Mouse (Mus musculus) large intestine, adult 2 months (tissue): Measurements from ENCODE around the gene Osbpl6. TPM values are rescaled to one million over a fixed set of nuclear protein-coding genes. Genes with fewer than 3 reads are reported as not detected.

Experiments
- DNase-seq: peaks from one replicate; pipeline ENCODE4 v3.0.0-alpha.2; 2012; ENCODE audit warnings: low read depth, low spot score
- WGBS: fragments of 180-500 bp; shearing (Covaris S2); methylation state at CpG from one replicate; pipeline ENCODE4 v1.1.7; 2018; 5-methylcytosine and 5-hydroxymethylcytosine counted together
- polyA plus RNA-seq: library from polyadenylated mRNA; depleted of rRNA; stranded (reverse); fragments of >200 nt; gene quantifications from 2 replicates; pipeline ENCODE4 v1.2.3, GENCODE M21; 2012

The Osbpl6 gene
- polyA plus RNA-seq, 1 experiment: 10.4 TPM

DNA sequence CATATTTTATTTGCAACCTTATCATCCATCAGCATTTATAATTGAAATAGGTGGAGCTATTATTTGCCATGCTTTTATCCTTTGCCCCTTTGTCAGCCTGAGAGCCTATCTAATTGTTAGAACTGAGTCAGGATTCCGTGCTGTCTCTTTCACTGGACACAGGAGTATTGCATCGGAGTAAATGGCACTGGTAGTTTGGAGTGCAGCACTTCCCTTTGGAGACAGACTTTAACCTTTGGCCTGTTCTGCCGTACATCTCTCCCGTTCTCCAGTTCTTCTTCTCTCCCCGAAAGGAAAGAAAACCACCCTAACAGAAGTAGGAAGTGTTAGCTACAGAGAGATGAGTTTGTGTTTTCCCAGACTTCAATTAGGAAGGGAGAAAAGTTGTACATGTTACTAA, 136.6 kb downstream of the Osbpl6 start:
- WGBS: 30% methylated on average over 5 of the region's 5 CpGs
- no peak for DNase-seq

DNA sequence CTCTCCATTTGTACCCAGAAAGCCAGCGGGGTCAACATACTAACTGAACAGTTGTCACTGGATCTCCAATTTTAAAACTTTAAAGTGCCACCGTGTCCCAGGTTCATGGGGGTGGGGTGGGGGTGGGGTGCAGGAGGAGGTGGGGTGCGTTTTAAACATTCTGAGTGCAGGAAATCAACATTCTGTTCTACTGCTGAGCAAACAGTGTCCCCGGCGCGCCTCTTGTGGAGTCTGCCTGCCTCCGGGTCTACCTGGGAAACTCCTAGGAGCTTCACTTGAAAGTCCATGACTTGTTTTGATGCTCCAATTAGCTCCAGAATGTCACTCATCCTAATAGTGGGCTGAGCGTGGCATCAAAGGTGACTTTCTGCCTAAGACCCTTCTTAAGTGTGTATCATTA, 139.2 kb downstream of the Osbpl6 start:
- WGBS: 52% methylated on average over 8 of the region's 8 CpGs
- DNase-seq: no peak

DNA sequence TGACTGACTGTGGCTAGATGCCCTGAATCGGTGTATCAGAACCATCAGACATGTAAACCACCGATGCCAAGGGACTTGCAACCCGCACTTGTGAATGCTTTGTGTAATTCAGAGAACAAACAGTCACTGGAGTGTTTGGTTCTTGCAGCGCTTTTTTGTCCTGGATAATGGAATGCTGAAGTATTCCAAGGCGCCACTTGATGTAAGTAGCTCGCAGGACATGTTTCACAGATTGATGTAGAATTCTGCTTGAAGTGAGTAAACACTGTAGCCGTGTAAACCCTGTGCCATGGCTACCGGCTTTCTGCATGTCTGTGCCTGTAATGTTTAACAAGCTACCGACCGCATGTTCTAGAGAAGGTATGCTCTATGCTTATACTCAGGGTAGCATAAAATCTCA, 141.9 kb downstream of the Osbpl6 start:
- WGBS: 84% methylated on average over 10 of the region's 10 CpGs
- DNase-seq: no peak

- WGBS: 88% methylated on average over 7 of the region's 7 CpGs
- no peak for DNase-seq
Measured at GRCm38 (mm10) chr2:76548836-76549235, 142.5 kb downstream of the Osbpl6 start.

- no peak for DNase-seq
- WGBS: 92% methylated on average over 12 of the region's 12 CpGs
Measured at GRCm38 (mm10) chr2:76549316-76549715, 143.0 kb downstream of the Osbpl6 start.

DNA sequence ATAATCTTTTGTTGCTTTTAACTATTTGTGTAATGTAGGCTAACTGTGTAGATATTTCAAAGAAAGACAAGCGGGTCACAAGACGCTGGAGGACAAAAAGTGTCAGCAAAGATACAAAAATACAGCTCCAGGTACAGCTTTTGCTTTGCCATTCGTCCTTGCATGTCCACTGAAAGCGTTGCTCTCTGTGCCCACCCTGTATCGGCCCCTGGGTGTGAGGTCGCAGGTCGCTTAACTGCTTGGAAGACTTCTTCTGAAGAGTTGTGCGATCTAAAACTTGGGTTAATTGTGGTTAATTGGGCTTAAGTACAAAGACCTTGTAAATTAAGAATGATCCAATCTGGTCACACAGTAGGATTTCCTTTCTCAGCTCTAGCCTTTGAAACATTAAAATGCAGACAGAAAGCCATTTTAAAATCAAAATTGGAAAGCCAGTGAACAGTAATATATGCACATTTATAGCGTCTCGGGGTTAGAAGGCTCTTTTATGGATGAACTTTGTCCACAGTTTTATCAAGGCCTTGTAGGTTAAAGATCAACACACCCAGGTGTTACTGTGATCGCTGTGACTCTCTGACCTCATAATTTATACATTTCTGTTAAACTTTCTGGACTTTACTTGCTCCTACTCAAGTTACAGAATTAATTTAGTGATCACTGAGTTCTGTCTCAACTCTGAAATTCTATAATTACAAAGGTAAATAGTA, 149.7 kb downstream of the Osbpl6 start:
- WGBS: 58% methylated on average over 11 of the region's 11 CpGs
- DNase-seq: peak; percentile 48

DNA sequence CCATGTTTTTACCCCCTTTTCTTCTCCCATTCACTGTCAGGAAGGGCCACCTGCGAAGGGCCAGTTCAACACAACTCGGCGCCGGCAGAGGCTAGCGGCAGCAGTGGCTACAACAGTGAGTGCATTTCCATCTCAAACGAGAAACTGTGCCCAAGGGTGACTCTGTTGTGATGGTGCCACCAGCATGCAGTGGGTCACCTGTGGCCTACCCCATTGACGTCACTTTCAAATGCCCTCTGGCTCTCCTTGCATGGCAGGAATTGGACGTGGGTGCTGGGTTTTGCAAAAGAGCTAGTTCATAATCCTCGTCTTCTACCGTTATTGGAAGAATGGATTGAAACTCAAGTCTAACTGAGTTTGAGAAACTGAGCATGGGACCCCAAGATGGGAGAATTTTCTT, 153.8 kb downstream of the Osbpl6 start:
- DNase-seq: no peak
- WGBS: 94% methylated on average over 10 of the region's 10 CpGs

- 39% methylated on average over 4 of the region's 4 CpGs for WGBS
- DNase-seq: no peak
Measured at GRCm38 (mm10) chr2:76563862-76564261, 157.6 kb downstream of the Osbpl6 start.

- 76% methylated on average over 8 of the region's 8 CpGs for WGBS
- no peak for DNase-seq
Measured at GRCm38 (mm10) chr2:76566933-76567551, 160.7 kb downstream of the Osbpl6 start.

DNA sequence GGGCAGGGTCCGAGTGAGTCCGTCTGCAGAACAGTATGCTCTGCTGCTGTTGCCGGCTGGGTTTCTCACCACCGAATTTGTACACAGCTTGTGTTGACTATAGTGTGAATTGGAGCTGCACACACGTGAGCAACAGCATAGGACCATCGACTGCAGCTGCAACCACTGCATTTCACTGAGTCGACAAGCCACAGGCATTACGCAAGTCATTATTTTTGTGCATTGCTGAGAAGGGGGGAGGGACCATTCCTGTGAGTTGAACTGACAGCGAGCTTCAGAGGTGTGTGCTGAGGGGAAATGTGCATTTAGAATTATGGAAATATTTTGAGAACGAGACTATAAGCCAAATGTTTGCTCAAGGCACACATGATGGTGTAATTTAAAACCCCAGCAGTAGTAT, 165.2 kb downstream of the Osbpl6 start:
- no peak for DNase-seq
- whole genome bisulfite sequencing: 25% methylated on average over 10 of the region's 10 CpGs

DNA sequence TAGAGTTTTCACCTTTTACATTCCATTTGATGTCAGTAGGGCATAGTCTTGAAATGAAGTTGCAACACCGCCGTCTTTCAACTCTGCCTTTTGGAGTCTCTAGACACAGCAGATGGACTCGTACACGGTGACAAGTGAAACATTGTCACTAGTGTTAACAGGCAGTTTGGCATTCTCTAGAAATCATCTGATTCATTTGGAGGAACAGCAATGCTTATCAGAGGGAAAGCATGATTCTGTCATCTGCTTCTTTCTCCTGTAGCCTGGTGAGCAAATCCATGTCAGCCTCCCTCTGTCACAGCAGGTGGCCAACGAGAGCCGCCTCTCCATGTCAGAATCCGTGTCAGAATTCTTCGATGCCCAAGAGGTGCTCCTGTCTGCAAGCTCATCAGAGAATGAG, 172.6 kb downstream of the Osbpl6 start:
- no peak for DNase-seq
- 91% methylated on average over 8 of the region's 8 CpGs for WGBS

DNA sequence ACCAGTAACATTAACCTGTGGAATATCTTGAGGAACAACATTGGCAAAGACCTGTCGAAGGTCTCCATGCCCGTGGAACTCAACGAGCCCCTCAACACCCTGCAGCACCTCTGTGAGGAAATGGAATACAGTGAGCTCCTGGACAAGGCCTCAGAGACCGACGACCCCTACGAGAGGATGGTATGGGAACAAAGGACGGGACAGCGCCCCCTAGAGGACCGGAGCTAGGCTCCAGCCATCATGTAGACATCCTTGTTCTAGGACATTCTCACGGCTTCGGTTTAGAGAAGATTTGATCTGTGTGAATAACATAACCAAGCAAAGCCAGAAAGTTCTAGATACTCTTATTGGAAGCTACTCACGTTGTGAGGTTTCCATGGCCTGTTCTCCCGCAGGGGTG, 178.8 kb downstream of the Osbpl6 start:
- DNase-seq: no peak
- WGBS: 91% methylated on average over 13 of the region's 13 CpGs

- no peak for DNase-seq
- WGBS: 77% methylated on average over 10 of the region's 10 CpGs
Measured at GRCm38 (mm10) chr2:76586906-76587305, 180.6 kb downstream of the Osbpl6 start.

- DNase-seq: no peak
- 92% methylated on average over 7 of the region's 7 CpGs for WGBS
Measured at GRCm38 (mm10) chr2:76590221-76590620, 183.9 kb downstream of the Osbpl6 start.

- whole genome bisulfite sequencing: 67% methylated on average over 3 of the region's 3 CpGs
- DNase-seq: no peak
Measured at GRCm38 (mm10) chr2:76592401-76592924, 186.2 kb downstream of the Osbpl6 start.

- WGBS: 75% methylated on average over 11 of the region's 11 CpGs
- no peak for DNase-seq
Measured at GRCm38 (mm10) chr2:76597521-76597920, 191.2 kb downstream of the Osbpl6 start.

- WGBS: 47% methylated on average over 5 of the region's 5 CpGs
- DNase-seq: no peak
Measured at GRCm38 (mm10) chr2:76599214-76599613, 192.9 kb downstream of the Osbpl6 start.

GRCm38 (mm10) chr2:76602256-76602655, 195.9 kb downstream of the Osbpl6 start:
- DNase-seq: no peak
- WGBS: 94% methylated on average over 1 of the region's 1 CpGs

DNA sequence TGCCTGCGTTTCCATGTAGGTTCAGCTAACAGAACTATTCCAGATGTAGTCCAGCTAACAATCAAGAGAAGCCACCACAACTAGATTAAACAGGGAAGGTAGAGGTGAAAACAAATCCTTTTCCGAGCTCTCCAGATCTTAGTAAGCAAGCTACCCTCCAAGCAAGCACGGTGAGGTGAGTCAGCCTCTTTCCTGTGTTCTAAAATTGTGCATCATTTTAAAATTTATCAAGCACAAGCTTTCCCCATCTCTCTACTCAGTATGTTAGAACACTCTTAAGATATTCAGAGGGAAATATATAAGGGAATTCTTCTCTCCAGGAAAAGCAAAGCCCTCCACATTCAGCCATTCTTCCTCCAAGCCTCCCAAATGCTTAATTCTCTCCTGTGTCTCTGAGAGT, 200.4 kb downstream of the Osbpl6 start:
- 75% methylated on average over 3 of the region's 3 CpGs for WGBS

DNA sequence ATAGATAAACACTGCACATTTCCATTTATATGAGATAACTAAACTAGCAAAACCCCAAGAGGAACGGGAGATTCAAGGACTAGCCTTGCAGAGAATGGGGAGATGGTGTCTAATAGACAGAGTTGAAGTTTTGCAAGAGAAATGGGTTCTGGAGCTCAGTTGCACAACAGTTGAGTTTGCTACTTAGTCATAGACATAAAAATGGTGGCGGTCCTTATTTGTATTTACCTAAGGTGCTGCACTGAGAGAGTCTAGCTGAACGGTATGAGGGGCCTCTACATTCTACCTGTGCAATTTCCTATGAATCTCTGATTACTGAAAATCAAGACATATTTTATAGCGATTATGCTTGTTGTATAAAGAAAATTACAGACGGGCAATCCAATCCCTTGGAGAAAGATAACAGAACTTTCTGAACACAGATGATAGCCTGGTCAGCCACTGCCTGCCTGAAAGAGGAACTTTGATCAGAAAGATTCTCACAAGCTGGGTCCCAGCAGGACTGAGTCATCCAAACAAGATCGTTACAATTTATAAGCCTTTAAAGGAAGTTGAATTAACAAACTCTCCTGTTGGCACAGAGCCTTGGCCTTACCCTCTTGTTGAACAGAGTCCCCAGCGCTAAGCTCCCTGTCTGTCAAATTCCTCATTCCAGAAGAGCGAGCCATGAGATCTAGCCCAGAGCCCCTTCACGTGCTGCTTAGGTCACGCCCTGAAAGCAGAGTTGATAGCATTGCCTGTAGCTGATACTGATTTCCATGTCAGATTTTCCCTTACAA, 204.2 kb downstream of the Osbpl6 start:
- WGBS: 19% methylated on average over 10 of the region's 10 CpGs
- DNase-seq: peak; percentile 77

More for the DNA sequence above, 200.4 kb downstream of the Osbpl6 start:
- DNase-seq: no peak
